Mouse (Mus musculus): ENCODE results near the gene Atp11a.

Gene Atp11a

GRCm38 (mm10) chr8:12816412-12816811 lies 59.6 kb downstream of the Atp11a start:
- no peak for DNase-seq (ENCODE audit: low spot score in 2 of 2)

- no peak for DNase-seq (ENCODE audit: low spot score in 2 of 2)
These were observed 66.1 kb downstream of the Atp11a start for GRCm38 (mm10) chr8:12822892-12823291.

GRCm38 (mm10) chr8:12824562-12824961 lies 67.7 kb downstream of the Atp11a start:
- no peak for DNase-seq (ENCODE audit: low spot score in 2 of 2)

GRCm38 (mm10) chr8:12825236-12825635 lies 68.4 kb downstream of the Atp11a start:
- DNase-seq (ENCODE audit: low spot score in 2 of 2): no peak

- no peak for DNase-seq (ENCODE audit: low spot score in 2 of 2)
These were observed 68.9 kb downstream of the Atp11a start for GRCm38 (mm10) chr8:12825686-12826237.

- DNase-seq (ENCODE audit: low spot score in 2 of 2): no peak
These were observed 70.3 kb downstream of the Atp11a start for GRCm38 (mm10) chr8:12827124-12827523.

- DNase-seq (ENCODE audit: low spot score in 2 of 2): no peak
These were observed 71.5 kb downstream of the Atp11a start for GRCm38 (mm10) chr8:12828298-12828697.

- DNase-seq (ENCODE audit: low spot score in 2 of 2): no peak
These were observed 72.6 kb downstream of the Atp11a start for GRCm38 (mm10) chr8:12829381-12829780.

- no peak for DNase-seq (ENCODE audit: low spot score in 2 of 2)
These were observed 75.1 kb downstream of the Atp11a start for GRCm38 (mm10) chr8:12831659-12832589.

- DNase-seq (ENCODE audit: low spot score in 2 of 2): no peak
These were observed 76.8 kb downstream of the Atp11a start for GRCm38 (mm10) chr8:12833616-12834015.

GRCm38 (mm10) chr8:12840834-12841233 lies 84.0 kb downstream of the Atp11a start:
- DNase-seq (ENCODE audit: low spot score in 2 of 2): no peak

GRCm38 (mm10) chr8:12842342-12842995 lies 85.7 kb downstream of the Atp11a start:
- DNase-seq (ENCODE audit: low spot score in 2 of 2): no peak

GRCm38 (mm10) chr8:12844347-12844950 lies 87.6 kb downstream of the Atp11a start:
- DNase-seq (ENCODE audit: low spot score in 2 of 2): no peak

- no peak for DNase-seq (ENCODE audit: low spot score in 2 of 2)
These were observed 89.6 kb downstream of the Atp11a start for GRCm38 (mm10) chr8:12846447-12846846.

- DNase-seq (ENCODE audit: low spot score in 2 of 2): no peak
These were observed 94.4 kb downstream of the Atp11a start for GRCm38 (mm10) chr8:12851241-12851640.

- DNase-seq (ENCODE audit: low spot score in 2 of 2): no peak
These were observed 99.2 kb downstream of the Atp11a start for GRCm38 (mm10) chr8:12856038-12856437.

GRCm38 (mm10) chr8:12863061-12863460 lies 106.2 kb downstream of the Atp11a start:
- DNase-seq (ENCODE audit: low spot score in 2 of 2): no peak

GRCm38 (mm10) chr8:12863608-12864007 lies 106.8 kb downstream of the Atp11a start:
- DNase-seq (ENCODE audit: low spot score in 2 of 2): no peak

GRCm38 (mm10) chr8:12865790-12866189 lies 109.0 kb downstream of the Atp11a start:
- no peak for DNase-seq (ENCODE audit: low spot score in 2 of 2)

GRCm38 (mm10) chr8:12869661-12870060 lies 112.8 kb downstream of the Atp11a start:
- DNase-seq (ENCODE audit: low spot score in 2 of 2): no peak

- no peak for DNase-seq (ENCODE audit: low spot score in 2 of 2)
These were observed 113.8 kb downstream of the Atp11a start for GRCm38 (mm10) chr8:12870656-12871055.

- no peak for DNase-seq (ENCODE audit: low spot score in 2 of 2)
These were observed 114.6 kb downstream of the Atp11a start for GRCm38 (mm10) chr8:12871461-12871860.
